Mouse (Mus musculus) erythroblast, adult 5-6 weeks (primary cell): ENCODE data around the gene Cilp. TPM values are rescaled to one million over a fixed set of nuclear protein-coding genes. Genes with fewer than 3 reads are reported as not detected.

Experiments used
- total RNA-seq, 2 experiments: library from RNA; stranded (forward) in 1 of 2; stranded (reverse) in 1 of 2; fragments of 150-400 nt in 1 of 2; fragments of 200-764, 138-1000 nt in 1 of 2; gene quantifications; 2 replicates each; pipeline versions ENCODE4 v1.2.3 to v1.2.4; 2015 to 2017; ENCODE audit warnings: low replicate concordance in 2 of 2

Gene Cilp
- total RNA-seq, 2 experiments from 2014 or later = not detected

Other genes with a start within 250 kb of the Cilp start
- 6.1 and 18.3 TPM in 2 replicates for gene Hacd3, start 243.5 kb upstream of the Cilp start, total RNA-seq (2015; ENCODE audit: low replicate concordance)
- gene Hacd3, start 243.5 kb upstream of the Cilp start, total RNA-seq (2017; ENCODE audit: low replicate concordance) = 19.9 and 20.2 TPM in 2 replicates
- 32.0 and 46.1 TPM in 2 replicates for gene Dpp8, start 232.8 kb upstream of the Cilp start, total RNA-seq (2015; ENCODE audit: low replicate concordance)
- gene Dpp8, start 232.8 kb upstream of the Cilp start, total RNA-seq (2017; ENCODE audit: low replicate concordance) = 62.7 and 69.0 TPM in 2 replicates
- gene Igdcc4, start 163.7 kb upstream of the Cilp start, total RNA-seq (2015; ENCODE audit: low replicate concordance) = not detected in 2 replicates
- gene Igdcc4, start 163.7 kb upstream of the Cilp start, total RNA-seq (2017; ENCODE audit: low replicate concordance) = 0.56 TPM in 1 of 2 replicates, not detected in the other
- gene Igdcc3, start 124.0 kb upstream of the Cilp start, total RNA-seq (2015; ENCODE audit: low replicate concordance) = not detected in 2 replicates
- gene Igdcc3, start 124.0 kb upstream of the Cilp start, total RNA-seq (2017; ENCODE audit: low replicate concordance) = not detected in 2 replicates
- gene Parp16, start 69.8 kb upstream of the Cilp start, total RNA-seq (2015; ENCODE audit: low replicate concordance) = 10.2 and 13.2 TPM in 2 replicates
- 14.5 and 15.3 TPM in 2 replicates for gene Parp16, start 69.8 kb upstream of the Cilp start, total RNA-seq (2017; ENCODE audit: low replicate concordance)
- 16.3 and 20.8 TPM in 2 replicates for gene Clpx, start 29.1 kb downstream of the Cilp start, total RNA-seq (2015; ENCODE audit: low replicate concordance)
- gene Clpx, start 29.1 kb downstream of the Cilp start, total RNA-seq (2017; ENCODE audit: low replicate concordance) = 34.5 and 43.6 TPM in 2 replicates
- gene Pdcd7, start 80.9 kb downstream of the Cilp start, total RNA-seq (2015; ENCODE audit: low replicate concordance) = 2.7 and 5.4 TPM in 2 replicates
- gene Pdcd7, start 80.9 kb downstream of the Cilp start, total RNA-seq (2017; ENCODE audit: low replicate concordance) = 8.8 and 10.5 TPM in 2 replicates
- not detected in 2 replicates for gene Ubap1l, start 95.9 kb downstream of the Cilp start, total RNA-seq (2015; ENCODE audit: low replicate concordance)
- not detected in 2 replicates for gene Ubap1l, start 95.9 kb downstream of the Cilp start, total RNA-seq (2017; ENCODE audit: low replicate concordance)
- not detected in 2 replicates for gene Kbtbd13, start 126.5 kb downstream of the Cilp start, total RNA-seq (2015; ENCODE audit: low replicate concordance)
- gene Kbtbd13, start 126.5 kb downstream of the Cilp start, total RNA-seq (2017; ENCODE audit: low replicate concordance) = not detected in 2 replicates
- gene Rasl12, start 133.3 kb downstream of the Cilp start, total RNA-seq (2015; ENCODE audit: low replicate concordance) = not detected in 2 replicates
- 0.14 TPM in 1 of 2 replicates, not detected in the other for gene Rasl12, start 133.3 kb downstream of the Cilp start, total RNA-seq (2017; ENCODE audit: low replicate concordance)
- gene Slc51b, start 157.8 kb downstream of the Cilp start, total RNA-seq (2015; ENCODE audit: low replicate concordance) = not detected in 2 replicates
- gene Slc51b, start 157.8 kb downstream of the Cilp start, total RNA-seq (2017; ENCODE audit: low replicate concordance) = not detected in 2 replicates
- 2.1 and 4.8 TPM in 2 replicates for gene Mtfmt, start 170.6 kb downstream of the Cilp start, total RNA-seq (2015; ENCODE audit: low replicate concordance)
- 1.2 and 2.5 TPM in 2 replicates for gene Mtfmt, start 170.6 kb downstream of the Cilp start, total RNA-seq (2017; ENCODE audit: low replicate concordance)
- 12.5 and 12.7 TPM in 2 replicates for gene Spg21, start 195.8 kb downstream of the Cilp start, total RNA-seq (2015; ENCODE audit: low replicate concordance)
- gene Spg21, start 195.8 kb downstream of the Cilp start, total RNA-seq (2017; ENCODE audit: low replicate concordance) = 10.2 and 14.9 TPM in 2 replicates